Mouse (Mus musculus): ENCODE measurements at regions not wholly inside any gene's neighbourhood (a gene's known extent, or its start where the extent isn't known, plus 50 kb on each side); places are given as distances from the start of the nearest gene placed in this dataset.

GRCm38 (mm10) chr5:25624029-25624428, 81.6 kb downstream of the Xrcc2 start:
- no peak for TF ChIP-seq CTCF (IDR thresholded peaks at IDR 0.05; ENCODE audit: low read depth)
- TF ChIP-seq EP300 (IDR thresholded peaks at IDR 0.05; ENCODE audit: low read depth) = no peak
